Mouse (Mus musculus): Measurements from ENCODE around the gene Knstrn. TPM values are rescaled to one million over a fixed set of nuclear protein-coding genes. Genes with fewer than 3 reads are reported as not detected.

Gene Knstrn
- polyA plus RNA-seq, 1 experiment from 2014 or later: 115 TPM

DNA sequence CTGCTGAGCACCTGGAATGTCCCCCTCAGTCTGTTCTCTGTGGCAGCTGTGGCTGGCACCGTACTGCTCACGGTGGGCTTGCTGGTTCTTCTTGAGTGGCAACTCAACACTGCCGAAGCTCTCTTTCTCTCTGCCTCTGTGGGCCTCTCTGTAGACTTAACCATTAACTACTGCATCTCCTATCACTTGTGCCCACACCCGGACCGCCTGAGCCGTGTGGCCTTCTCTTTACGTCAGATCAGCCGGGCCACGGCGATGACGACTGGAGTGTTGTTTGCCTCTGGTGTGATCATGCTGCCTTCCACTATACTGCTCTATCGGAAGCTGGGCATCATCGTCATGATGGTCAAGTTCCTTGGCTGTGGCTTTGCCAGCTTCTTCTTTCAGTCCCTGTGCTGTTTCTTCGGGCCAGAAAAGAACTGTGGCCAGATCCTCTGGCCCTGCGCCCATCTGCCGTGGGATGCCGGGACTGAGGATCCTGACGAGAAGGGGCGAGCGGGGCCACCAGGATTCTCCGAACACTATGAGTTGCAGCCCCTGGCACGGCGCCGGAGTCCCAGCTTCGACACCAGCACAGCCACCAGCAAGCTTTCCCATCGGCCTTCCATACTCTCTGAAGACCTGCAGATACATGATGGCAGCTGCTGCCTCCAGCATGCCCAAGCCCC lies 22.1 kb upstream of the Knstrn start:
- no peak for ATAC-seq (ENCODE audit: insufficient number of reproducible peaks, low FRiP score)
- Histone ChIP-seq H3K27me3 (replicated peaks) (peaks cover 46% of the 10 kb centered on the region), H3K36me3 (no peaks in the 10 kb centered on the region), H3K4me3 (no peak overlapping the region), H3K4me2 (no peak overlapping the region), H3K9me3 (replicated peaks) (no peaks in the 10 kb centered on the region), H3K27ac (ENCODE audit: poor library complexity, severe bottlenecking) (no peak overlapping the region), H3K9ac (no peak overlapping the region), H3K4me1 (replicated peaks) (peaks cover 11% of the 10 kb centered on the region)
- WGBS: 88% methylated on average over 26 of the region's 26 CpGs

DNA sequence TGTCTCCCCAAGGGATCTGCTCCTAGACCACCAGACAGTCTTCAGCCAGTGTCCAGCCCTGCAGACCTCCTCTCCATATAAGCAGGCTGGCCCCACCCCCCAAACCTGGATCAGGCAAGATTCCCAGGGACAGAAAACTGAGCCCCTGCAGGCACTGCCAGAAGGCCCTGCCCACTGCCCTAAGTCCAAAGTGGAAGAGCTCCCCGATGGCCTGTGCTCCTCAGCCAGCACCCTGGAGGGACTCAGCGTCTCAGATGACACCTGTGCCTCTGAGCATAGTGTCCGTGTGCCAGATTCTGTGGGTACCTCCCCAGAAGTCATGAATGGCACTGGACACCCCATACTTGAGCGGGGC lies 21.6 kb upstream of the Knstrn start:
- 75% methylated on average over 4 of the region's 4 CpGs for WGBS
- ATAC-seq (ENCODE audit: insufficient number of reproducible peaks, low FRiP score): no peak

DNA sequence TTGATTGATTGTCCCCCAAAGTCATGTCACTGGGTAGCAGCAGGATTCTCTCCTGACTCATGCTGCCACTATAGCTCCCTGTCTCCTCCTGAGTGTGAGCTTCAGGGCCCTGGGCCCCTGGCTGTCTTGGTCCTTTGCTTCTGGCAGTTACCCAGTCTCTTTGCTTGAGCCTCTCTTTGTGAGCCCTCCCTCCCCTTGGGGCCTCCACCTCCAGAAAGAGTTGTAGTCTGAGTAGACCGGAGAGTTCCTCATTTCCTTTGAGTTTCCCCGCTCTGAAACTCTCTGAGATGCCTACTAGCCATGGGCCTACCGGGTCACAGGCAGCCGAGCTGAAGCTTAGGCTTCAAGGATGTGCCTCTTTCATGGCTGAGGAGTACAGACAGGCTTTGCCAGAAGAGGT lies 20.2 kb upstream of the Knstrn start:
- Histone ChIP-seq H3K4me3 (no peak overlapping the region), H3K36me3 (no peaks in the 10 kb centered on the region), H3K4me1 (replicated peaks) (peaks cover 11% of the 10 kb centered on the region), H3K9ac (no peak overlapping the region), H3K27ac (ENCODE audit: poor library complexity, severe bottlenecking) (no peak overlapping the region), H3K4me2 (no peak overlapping the region), H3K9me3 (replicated peaks) (no peaks in the 10 kb centered on the region), H3K27me3 (replicated peaks) (peaks cover 45% of the 10 kb centered on the region)
- no peak for ATAC-seq (ENCODE audit: insufficient number of reproducible peaks, low FRiP score)
- WGBS: 83% methylated on average over 4 of the region's 4 CpGs

More for the DNA sequence above, 21.6 kb upstream of the Knstrn start:
- Histone ChIP-seq H3K4me1 (replicated peaks) (peaks cover 11% of the 10 kb centered on the region), H3K9ac (no peak overlapping the region), H3K4me2 (no peak overlapping the region), H3K27ac (ENCODE audit: poor library complexity, severe bottlenecking) (no peak overlapping the region), H3K27me3 (replicated peaks) (peaks cover 51% of the 10 kb centered on the region), H3K9me3 (replicated peaks) (no peaks in the 10 kb centered on the region), H3K36me3 (no peaks in the 10 kb centered on the region), H3K4me3 (no peak overlapping the region)

DNA sequence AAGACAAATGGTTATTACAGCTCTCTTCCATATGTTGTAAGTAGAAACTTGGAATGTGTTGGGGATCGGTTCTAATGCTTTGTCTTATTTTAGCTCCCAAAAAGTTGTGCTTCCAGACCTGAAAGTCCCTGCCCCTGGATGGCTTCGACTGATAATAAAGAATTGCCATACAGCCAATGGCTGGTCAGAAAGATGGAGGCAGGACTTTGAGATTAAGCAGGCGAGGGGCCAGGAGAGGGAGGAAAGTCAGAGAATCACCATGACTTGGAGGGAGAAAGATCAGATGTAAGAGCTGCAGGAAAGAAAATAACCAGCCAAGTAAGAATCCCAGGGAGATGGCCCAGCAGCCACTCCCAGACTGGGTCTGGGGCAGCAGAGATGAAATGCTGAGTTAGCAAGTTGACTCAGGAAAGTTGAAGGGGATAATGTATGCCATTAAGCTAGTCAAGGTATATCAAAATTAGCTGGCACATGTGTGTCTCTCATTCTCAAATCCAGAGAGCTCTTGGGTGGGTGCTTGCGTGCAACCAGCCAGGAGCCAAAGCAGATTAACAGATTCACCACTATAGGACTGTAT lies 11.2 kb upstream of the Knstrn start:
- Histone ChIP-seq H3K4me2 (no peak overlapping the region), H3K27ac (ENCODE audit: poor library complexity, severe bottlenecking) (no peak overlapping the region), H3K9ac (no peak overlapping the region), H3K27me3 (replicated peaks) (no peaks in the 10 kb centered on the region), H3K36me3 (no peaks in the 10 kb centered on the region), H3K9me3 (replicated peaks) (no peaks in the 10 kb centered on the region), H3K4me1 (replicated peaks) (peaks cover 6% of the 10 kb centered on the region; the same call in 1 of the 2 replicates), H3K4me3 (no peak overlapping the region)
- no peak for ATAC-seq (ENCODE audit: insufficient number of reproducible peaks, low FRiP score)
- 54% methylated on average over 4 of the region's 4 CpGs for WGBS

DNA sequence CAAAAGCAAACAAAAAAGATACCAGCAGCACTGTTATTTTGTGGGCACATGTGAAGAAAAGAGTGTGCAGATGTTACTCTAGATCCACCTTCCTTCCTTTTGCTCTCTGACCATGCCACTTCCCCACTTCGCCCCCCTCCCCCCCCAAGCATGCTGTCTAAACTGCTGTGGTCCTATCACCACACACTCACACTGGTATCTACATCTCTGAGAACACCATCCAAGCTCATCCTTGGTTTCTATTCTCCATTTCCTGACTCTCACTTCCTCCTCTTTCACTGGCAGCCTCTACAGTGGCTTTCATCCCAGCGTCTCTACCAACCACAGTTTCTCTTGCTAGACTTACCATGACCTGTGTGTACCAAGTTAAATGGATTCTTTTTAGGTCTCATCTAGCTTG lies 9.3 kb upstream of the Knstrn start:
- WGBS: 62% methylated on average over 2 of the region's 2 CpGs
- no peaks in the 10 kb centered on the region for H3K36me3 ChIP-seq
- H3K4me2 ChIP-seq: no peak overlapping the region
- H3K4me1 ChIP-seq (replicated peaks): peaks cover 6% of the 10 kb centered on the region; the same call in 1 of the 2 replicates
- no peaks in the 10 kb centered on the region for H3K27me3 ChIP-seq (replicated peaks)
- no peaks in the 10 kb centered on the region for H3K9me3 ChIP-seq (replicated peaks)
- H3K27ac ChIP-seq (ENCODE audit: poor library complexity, severe bottlenecking): no peak overlapping the region
- no peak overlapping the region for H3K4me3 ChIP-seq
- H3K9ac ChIP-seq: no peak overlapping the region
- no peak for ATAC-seq (ENCODE audit: insufficient number of reproducible peaks, low FRiP score)

DNA sequence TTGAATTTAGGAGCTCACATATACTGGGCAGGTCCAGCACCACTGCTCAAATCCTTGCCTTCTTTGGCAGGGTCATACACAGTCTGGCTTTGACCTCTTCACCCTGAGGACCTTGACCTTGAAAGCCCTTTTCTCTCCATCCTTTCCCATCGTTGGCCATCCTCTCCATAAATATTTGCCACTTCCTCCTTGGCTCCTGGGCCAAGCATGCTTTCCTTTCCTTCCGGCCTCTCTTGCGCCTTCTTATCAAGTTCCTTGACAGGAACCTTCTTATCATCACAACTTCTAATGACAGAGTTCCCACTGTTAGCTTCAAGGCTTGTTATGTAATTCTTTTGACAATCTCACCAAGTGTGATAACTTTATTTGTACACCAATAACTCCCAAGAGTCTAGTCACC lies 8.7 kb upstream of the Knstrn start:
- no peak overlapping the region for H3K4me3 ChIP-seq
- WGBS: 22% methylated on average over 3 of the region's 3 CpGs
- H3K27me3 ChIP-seq (replicated peaks): no peaks in the 10 kb centered on the region
- H3K27ac ChIP-seq (ENCODE audit: poor library complexity, severe bottlenecking): no peak overlapping the region
- no peaks in the 10 kb centered on the region for H3K9me3 ChIP-seq (replicated peaks)
- no peak overlapping the region for H3K4me2 ChIP-seq
- H3K4me1 ChIP-seq (replicated peaks): peaks cover 6% of the 10 kb centered on the region; the same call in 1 of the 2 replicates
- H3K36me3 ChIP-seq: no peaks in the 10 kb centered on the region
- 0 out of 2 replicates have a peak, but pooled peaks have one; percentile 22 for ATAC-seq (ENCODE audit: insufficient number of reproducible peaks, low FRiP score)
- no peak overlapping the region for H3K9ac ChIP-seq

DNA sequence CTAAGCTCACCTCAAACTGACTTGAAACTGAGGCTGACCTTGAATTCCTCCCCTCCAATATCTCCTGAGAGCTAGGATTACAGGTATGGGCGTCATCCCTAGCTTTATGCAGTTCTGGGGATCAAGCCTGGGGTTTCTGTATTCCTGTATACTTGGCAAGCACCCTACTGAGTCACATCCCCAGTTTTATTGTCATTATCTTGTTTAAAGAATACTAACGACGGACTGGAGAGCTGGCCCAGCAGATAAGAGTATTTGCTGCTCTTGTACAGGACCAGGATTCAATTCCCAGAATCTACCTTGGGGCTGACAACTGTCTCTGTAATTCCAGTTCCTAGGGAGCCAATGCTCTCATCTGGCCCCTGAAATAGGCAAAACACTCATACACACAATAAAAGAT lies 8.0 kb upstream of the Knstrn start:
- no peaks in the 10 kb centered on the region for H3K36me3 ChIP-seq
- WGBS: 14% methylated on average over 3 of the region's 3 CpGs
- ATAC-seq (ENCODE audit: insufficient number of reproducible peaks, low FRiP score): no peak

DNA sequence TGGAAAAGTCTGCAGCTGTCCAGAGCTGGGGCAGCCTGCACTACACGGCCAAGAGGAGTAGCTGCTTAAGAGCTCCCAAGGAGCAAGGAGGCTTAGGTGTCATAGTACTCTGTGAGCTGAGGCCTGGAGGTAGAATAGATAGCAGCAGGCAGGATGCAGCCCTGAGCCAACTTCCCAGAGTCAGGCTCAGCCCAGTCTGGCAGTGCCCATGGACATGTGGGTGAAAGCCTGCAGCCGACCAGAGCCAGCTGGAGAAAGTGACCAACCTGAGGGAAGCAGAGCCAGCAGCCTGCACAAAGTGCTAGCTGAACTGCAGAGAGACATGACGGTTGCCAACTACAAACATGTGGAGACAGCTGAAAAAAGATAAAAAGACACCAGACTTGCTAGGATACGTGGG lies 6.9 kb upstream of the Knstrn start:
- peak; percentile 9; the same call in 1 of the 2 replicates for ATAC-seq (ENCODE audit: insufficient number of reproducible peaks, low FRiP score)
- 49% methylated on average over 4 of the region's 4 CpGs for WGBS
- Histone ChIP-seq H3K4me1 (replicated peaks) (peaks cover 6% of the 10 kb centered on the region; the same call in 1 of the 2 replicates), H3K9ac (no peak overlapping the region), H3K36me3 (no peaks in the 10 kb centered on the region), H3K27me3 (replicated peaks) (no peaks in the 10 kb centered on the region), H3K4me3 (no peak overlapping the region), H3K9me3 (replicated peaks) (no peaks in the 10 kb centered on the region), H3K27ac (ENCODE audit: poor library complexity, severe bottlenecking) (no peak overlapping the region), H3K4me2 (no peak overlapping the region)

More for the DNA sequence above, 8.0 kb upstream of the Knstrn start:
- H3K27ac ChIP-seq (ENCODE audit: poor library complexity, severe bottlenecking): no peak overlapping the region
- H3K27me3 ChIP-seq (replicated peaks): no peaks in the 10 kb centered on the region
- no peak overlapping the region for H3K9ac ChIP-seq
- no peak overlapping the region for H3K4me3 ChIP-seq
- no peak overlapping the region for H3K4me2 ChIP-seq
- H3K4me1 ChIP-seq (replicated peaks): peaks cover 6% of the 10 kb centered on the region; the same call in 1 of the 2 replicates
- H3K9me3 ChIP-seq (replicated peaks): no peaks in the 10 kb centered on the region

DNA sequence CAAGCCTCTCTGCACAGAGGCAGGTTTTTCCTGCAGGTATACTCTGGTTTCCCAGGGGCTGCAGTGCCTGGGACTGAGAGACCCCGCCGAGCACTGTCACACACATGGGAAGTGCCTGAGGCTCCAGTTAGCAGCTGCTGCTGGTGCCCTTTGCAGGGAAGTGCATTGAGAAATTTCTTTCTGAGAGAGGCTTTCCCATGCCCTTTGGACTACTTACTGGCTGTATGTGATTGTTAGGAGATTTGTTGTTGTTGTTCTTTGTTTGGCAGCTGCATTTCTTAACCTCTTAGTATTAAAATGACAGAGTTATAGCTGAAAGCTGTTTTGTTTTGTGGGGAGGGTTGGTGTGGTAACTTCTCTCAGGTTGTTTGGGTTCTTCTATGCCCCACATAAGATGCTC lies 2.9 kb upstream of the Knstrn start:
- Histone ChIP-seq H3K36me3 (no peaks in the 10 kb centered on the region; the same call in 1 of the 2 replicates), H3K27ac (ENCODE audit: poor library complexity, severe bottlenecking) (no peak overlapping the region), H3K9me3 (replicated peaks) (no peaks in the 10 kb centered on the region), H3K4me1 (replicated peaks) (peaks cover 19% of the 10 kb centered on the region), H3K4me3 (no peak overlapping the region), H3K4me2 (no peak overlapping the region), H3K27me3 (replicated peaks) (no peaks in the 10 kb centered on the region), H3K9ac (no peak overlapping the region)
- 19% methylated on average over 2 of the region's 2 CpGs for WGBS
- no peak for ATAC-seq (ENCODE audit: insufficient number of reproducible peaks, low FRiP score)

DNA sequence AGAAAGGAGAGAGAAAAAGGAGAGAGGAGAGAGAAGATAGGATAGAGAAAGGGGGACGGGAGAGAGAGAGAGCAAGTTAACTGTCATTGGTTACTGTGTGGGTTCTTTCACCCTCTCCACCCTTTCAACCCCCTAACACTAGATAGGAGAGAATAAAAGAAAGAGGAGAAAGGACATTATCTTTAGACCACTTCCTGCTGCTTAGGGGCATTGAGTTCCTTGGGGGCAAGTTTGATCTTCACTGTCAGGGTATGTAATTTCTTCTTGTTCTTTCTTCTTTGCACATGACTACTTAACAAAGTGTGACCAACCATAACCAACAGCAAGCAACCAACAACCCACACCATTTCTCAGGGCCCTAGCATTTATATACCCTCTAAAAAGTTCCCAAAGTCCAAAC lies 1.1 kb upstream of the Knstrn start:
- Histone ChIP-seq H3K4me2 (no peak overlapping the region), H3K4me1 (replicated peaks) (peaks cover 18% of the 10 kb centered on the region), H3K27ac (ENCODE audit: poor library complexity, severe bottlenecking) (no peak overlapping the region), H3K27me3 (replicated peaks) (no peaks in the 10 kb centered on the region), H3K36me3 (peaks cover 12% of the 10 kb centered on the region), H3K9ac (no peak overlapping the region), H3K9me3 (replicated peaks) (no peaks in the 10 kb centered on the region), H3K4me3 (no peak overlapping the region)
- WGBS: 61% methylated on average over 1 of the region's 1 CpGs
- ATAC-seq (ENCODE audit: insufficient number of reproducible peaks, low FRiP score): no peak

DNA sequence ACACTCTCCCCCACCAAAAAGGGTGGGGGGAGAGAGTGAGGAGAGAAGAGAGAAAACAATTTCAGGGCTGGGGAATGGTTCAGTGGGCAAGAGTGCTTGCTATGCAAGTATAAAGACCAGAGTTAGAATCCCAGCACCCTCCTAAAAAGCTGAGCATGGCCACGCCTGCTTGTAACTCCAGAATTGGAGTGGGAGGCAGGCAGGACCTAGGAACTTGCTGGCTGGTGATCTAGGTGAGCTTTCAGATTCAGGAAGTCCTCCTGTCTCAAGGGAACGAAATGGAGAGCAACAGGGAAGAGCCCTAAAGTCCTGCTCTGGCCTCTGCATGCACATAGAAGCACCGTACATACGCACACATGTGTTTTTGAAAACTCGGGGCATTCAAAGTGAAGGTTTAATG lies 9.0 kb downstream of the Knstrn start:
- H3K27me3 ChIP-seq (replicated peaks): no peaks in the 10 kb centered on the region
- WGBS: 87% methylated on average over 5 of the region's 5 CpGs
- no peak for ATAC-seq (ENCODE audit: insufficient number of reproducible peaks, low FRiP score)

More for the DNA sequence above, 9.0 kb downstream of the Knstrn start:
- H3K4me3 ChIP-seq: no peak overlapping the region
- no peak overlapping the region for H3K4me2 ChIP-seq
- peaks cover 79% of the 10 kb centered on the region for H3K36me3 ChIP-seq
- no peak overlapping the region for H3K27ac ChIP-seq (ENCODE audit: poor library complexity, severe bottlenecking)
- peaks cover 4% of the 10 kb centered on the region; the same call in 1 of the 2 replicates for H3K9me3 ChIP-seq (replicated peaks)
- no peak overlapping the region for H3K9ac ChIP-seq
- no peaks in the 10 kb centered on the region for H3K4me1 ChIP-seq (replicated peaks)
